Mouse (Mus musculus): ENCODE results near the gene Pcsk5. TPM values are rescaled to one million over a fixed set of nuclear protein-coding genes. Genes with fewer than 3 reads are reported as not detected.
A peak's percentile ranks its signal among the peaks of the same experiment; 100 is the strongest.

Pcsk5 gene
- polyA plus RNA-seq, 1 experiment: 32.8 TPM

DNA sequence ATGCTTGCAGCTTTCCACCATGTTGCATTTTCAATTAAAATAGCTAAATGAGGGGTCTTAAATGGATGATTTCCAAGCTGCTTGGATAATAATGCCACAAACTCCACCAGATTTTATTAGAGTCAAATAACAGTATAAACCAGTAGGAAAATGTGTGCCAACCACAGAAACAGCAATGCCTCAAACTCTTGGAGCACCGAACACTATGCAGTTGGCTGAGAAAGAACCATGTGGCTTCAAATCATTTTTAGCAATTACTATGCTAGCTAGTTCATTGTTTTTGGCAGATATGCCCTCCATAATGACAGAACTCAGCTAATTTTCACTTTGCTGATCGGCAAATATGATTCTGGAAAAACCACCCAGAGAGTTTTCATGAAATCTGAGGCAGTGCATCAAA, 92.1 kb downstream of the Pcsk5 start:
- TF ChIP-seq POLR2A (IDR thresholded peaks at IDR 0.05; ENCODE audit: low read depth, low read length): no peak
- TF ChIP-seq CTCF (IDR thresholded peaks at IDR 0.05; ENCODE audit: extremely low read depth, insufficient read length, insufficient replicate concordance, low read depth, low read length): no peak
- peaks cover 9% of the 10 kb centered on the region for H3K36me3 ChIP-seq (ENCODE audit: control insufficient read depth, insufficient read depth, low read length)
- WGBS: 90% methylated on average over 2 of the region's 2 CpGs
- H3K4me3 ChIP-seq (ENCODE audit: low read depth, low read length): no peak overlapping the region
- H3K27ac ChIP-seq (ENCODE audit: insufficient read depth, low read depth, low read length): peak overlapping the region; percentile 90
- peaks cover 26% of the 10 kb centered on the region for H3K4me1 ChIP-seq (ENCODE audit: control insufficient read depth, insufficient read depth, insufficient read length, low read length)
- no peaks in the 10 kb centered on the region for H3K27me3 ChIP-seq (ENCODE audit: control insufficient read depth, insufficient read depth, low read length)

DNA sequence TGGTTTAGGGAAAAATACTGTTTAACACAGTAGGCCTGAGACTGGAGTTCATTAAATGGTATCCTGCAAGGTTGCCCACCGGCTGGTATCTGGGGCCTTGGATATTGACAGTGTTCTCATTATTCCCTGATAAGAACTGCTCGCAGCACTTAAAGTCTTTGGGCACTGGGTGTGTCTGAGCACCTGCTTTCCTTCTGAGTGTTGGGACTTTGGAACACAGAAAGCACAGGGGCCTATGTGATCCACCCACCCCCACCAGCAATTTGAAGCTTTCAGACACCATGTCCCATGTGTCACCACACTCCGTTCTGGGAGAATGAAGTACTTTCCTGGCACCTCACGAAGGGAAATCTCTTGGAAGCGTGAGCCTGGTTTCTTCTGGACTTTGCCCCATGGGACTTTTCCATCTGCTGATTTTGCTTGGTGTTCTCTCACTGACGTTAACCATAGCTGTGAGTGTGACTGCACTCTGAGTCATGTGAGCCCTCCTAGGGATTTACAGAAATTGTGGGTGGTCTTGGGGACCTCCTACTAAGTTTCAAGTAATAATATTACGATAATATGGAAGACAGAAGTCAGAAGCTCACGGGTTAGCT, 92.9 kb downstream of the Pcsk5 start:
- Histone ChIP-seq H3K4me1 (ENCODE audit: control insufficient read depth, insufficient read depth, insufficient read length, low read length) (peaks cover 31% of the 10 kb centered on the region), H3K36me3 (ENCODE audit: control insufficient read depth, insufficient read depth, low read length) (peaks cover 6% of the 10 kb centered on the region), H3K27me3 (ENCODE audit: control insufficient read depth, insufficient read depth, low read length) (no peaks in the 10 kb centered on the region), H3K4me3 (ENCODE audit: low read depth, low read length) (no peak overlapping the region), H3K27ac (ENCODE audit: insufficient read depth, low read depth, low read length) (peak overlapping the region; percentile 90)
- TF ChIP-seq CTCF (IDR thresholded peaks at IDR 0.05; ENCODE audit: extremely low read depth, insufficient read length, insufficient replicate concordance, low read depth, low read length) (no peak), POLR2A (IDR thresholded peaks at IDR 0.05; ENCODE audit: low read depth, low read length) (no peak)
- WGBS: 23% methylated on average over 8 of the region's 8 CpGs

DNA sequence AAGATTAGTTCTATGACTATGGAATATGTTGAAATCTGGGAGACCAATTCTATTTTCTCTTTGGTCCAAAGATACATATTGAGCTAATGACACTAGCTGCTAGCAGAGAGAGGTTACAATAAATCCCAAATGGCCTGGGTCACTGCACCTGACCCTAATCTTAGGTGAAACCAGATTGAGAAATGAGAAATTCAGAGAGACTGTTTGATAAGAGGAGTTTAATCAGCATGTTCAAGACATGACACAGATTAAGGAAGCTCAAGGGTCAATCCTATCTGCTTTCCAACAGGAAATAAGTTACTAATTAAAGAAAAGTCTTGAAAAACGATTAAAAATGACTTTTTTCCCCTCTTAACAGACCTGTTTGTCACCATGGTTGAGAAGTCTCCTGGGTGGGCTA, 96.0 kb downstream of the Pcsk5 start:
- TF ChIP-seq CTCF (IDR thresholded peaks at IDR 0.05; ENCODE audit: extremely low read depth, insufficient read length, insufficient replicate concordance, low read depth, low read length): no peak
- TF ChIP-seq POLR2A (IDR thresholded peaks at IDR 0.05; ENCODE audit: low read depth, low read length): no peak
- Histone ChIP-seq H3K36me3 (ENCODE audit: control insufficient read depth, insufficient read depth, low read length) (peaks cover 3% of the 10 kb centered on the region; the same call in 1 of the 2 replicates), H3K27ac (ENCODE audit: insufficient read depth, low read depth, low read length) (peak overlapping the region; percentile 68), H3K4me3 (ENCODE audit: low read depth, low read length) (no peak overlapping the region), H3K27me3 (ENCODE audit: control insufficient read depth, insufficient read depth, low read length) (no peaks in the 10 kb centered on the region), H3K4me1 (ENCODE audit: control insufficient read depth, insufficient read depth, insufficient read length, low read length) (peaks cover 28% of the 10 kb centered on the region)
- WGBS: 11% methylated on average over 1 of the region's 1 CpGs

DNA sequence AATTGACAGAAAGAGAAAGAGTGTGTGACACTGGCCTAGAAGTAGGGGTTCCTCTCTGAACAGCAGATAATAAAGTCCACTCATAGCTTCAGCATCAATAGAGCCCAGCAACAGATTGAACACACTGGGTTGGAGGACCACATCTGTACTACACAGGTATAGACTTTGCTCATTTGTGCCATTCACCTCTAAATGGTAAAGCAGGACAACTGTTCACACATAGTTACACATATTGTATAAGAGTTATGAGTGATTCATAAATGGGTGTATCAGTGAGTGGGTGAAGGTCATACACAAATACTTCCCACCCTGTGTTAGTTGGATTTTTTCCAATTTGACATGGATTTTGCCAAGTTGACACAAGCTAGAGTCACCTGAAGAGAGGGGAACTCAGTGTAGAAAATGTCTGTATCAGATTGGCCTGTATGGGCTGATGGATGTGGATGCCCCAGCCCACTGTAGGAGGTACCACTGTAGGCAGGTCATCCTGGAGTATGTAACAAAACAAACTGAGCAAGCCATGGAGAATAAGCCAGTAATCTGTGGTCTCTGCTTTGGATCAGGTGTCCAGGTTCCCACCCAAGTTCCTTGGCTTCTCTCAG, 104.7 kb downstream of the Pcsk5 start:
- no peak overlapping the region for H3K4me3 ChIP-seq (ENCODE audit: low read depth, low read length)
- no peak for TF ChIP-seq POLR2A (IDR thresholded peaks at IDR 0.05; ENCODE audit: low read depth, low read length)
- no peak for TF ChIP-seq CTCF (IDR thresholded peaks at IDR 0.05; ENCODE audit: extremely low read depth, insufficient read length, insufficient replicate concordance, low read depth, low read length)
- no peaks in the 10 kb centered on the region for H3K27me3 ChIP-seq (ENCODE audit: control insufficient read depth, insufficient read depth, low read length)
- peaks cover 8% of the 10 kb centered on the region; the same call in 1 of the 2 replicates for H3K4me1 ChIP-seq (ENCODE audit: control insufficient read depth, insufficient read depth, insufficient read length, low read length)
- H3K27ac ChIP-seq (ENCODE audit: insufficient read depth, low read depth, low read length): peak overlapping the region; percentile 74
- peaks cover 30% of the 10 kb centered on the region for H3K36me3 ChIP-seq (ENCODE audit: control insufficient read depth, insufficient read depth, low read length)

DNA sequence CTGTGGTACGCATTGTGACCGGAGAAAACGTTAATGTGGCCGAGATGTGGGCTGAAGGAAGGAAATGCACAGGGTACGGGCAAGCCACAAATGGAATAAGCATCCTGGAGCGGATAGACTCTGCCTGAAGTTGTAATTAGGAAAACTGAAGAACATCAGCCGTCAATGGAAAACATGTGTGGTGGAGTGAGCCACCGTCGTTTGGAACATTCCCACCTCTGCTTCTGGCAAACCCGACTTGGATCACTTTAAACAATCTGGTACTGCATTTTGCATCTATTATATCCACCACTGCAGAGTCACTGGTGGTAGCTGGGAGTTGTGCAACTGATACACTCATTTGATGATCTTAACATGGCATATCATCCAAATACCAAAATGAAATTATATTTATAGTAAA, 120.4 kb downstream of the Pcsk5 start:
- Histone ChIP-seq H3K36me3 (ENCODE audit: control insufficient read depth, insufficient read depth, low read length) (peaks cover 14% of the 10 kb centered on the region), H3K27ac (ENCODE audit: insufficient read depth, low read depth, low read length) (no peak overlapping the region), H3K27me3 (ENCODE audit: control insufficient read depth, insufficient read depth, low read length) (no peaks in the 10 kb centered on the region), H3K4me1 (ENCODE audit: control insufficient read depth, insufficient read depth, insufficient read length, low read length) (no peaks in the 10 kb centered on the region), H3K4me3 (ENCODE audit: low read depth, low read length) (no peak overlapping the region)
- TF ChIP-seq POLR2A (IDR thresholded peaks at IDR 0.05; ENCODE audit: low read depth, low read length): no peak
- TF ChIP-seq CTCF (IDR thresholded peaks at IDR 0.05; ENCODE audit: extremely low read depth, insufficient read length, insufficient replicate concordance, low read depth, low read length): no peak
- WGBS: 84% methylated on average over 10 of the region's 10 CpGs

DNA sequence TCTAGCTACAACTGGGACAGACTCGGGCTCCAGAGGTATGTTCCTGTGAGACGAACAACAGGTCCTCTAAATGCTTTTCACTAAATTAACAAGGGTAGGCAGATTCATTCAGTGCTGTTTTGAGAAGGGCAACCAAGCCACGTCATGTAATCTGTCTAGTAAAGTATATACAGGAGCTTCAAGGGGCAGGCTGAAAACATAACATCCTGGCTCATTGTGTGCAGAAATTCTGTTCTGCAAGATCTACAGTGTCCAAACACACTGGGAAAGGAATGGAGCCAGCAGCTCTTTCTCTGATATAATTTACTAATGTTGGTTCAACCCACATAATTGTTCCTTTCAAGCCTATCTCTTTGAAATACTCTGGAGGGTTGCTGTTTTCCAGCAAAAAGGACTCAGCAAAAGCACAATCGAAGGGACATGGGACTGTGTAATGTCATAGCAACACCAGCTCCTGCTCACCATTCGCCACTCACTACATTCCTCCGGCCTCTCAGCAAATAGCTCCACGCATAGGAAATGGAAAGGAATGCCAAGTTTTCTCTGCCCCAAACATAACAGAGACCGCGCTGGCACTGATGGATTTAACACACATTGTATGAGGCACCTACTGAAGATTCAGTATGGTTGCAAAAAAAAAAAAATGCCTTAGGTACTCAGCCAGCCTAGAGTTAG, 122.0 kb downstream of the Pcsk5 start:
- WGBS: 86% methylated on average over 9 of the region's 9 CpGs
- no peaks in the 10 kb centered on the region for H3K4me1 ChIP-seq (ENCODE audit: control insufficient read depth, insufficient read depth, insufficient read length, low read length)
- H3K27me3 ChIP-seq (ENCODE audit: control insufficient read depth, insufficient read depth, low read length): no peaks in the 10 kb centered on the region
- H3K4me3 ChIP-seq (ENCODE audit: low read depth, low read length): no peak overlapping the region
- no peak overlapping the region for H3K27ac ChIP-seq (ENCODE audit: insufficient read depth, low read depth, low read length)
- peaks cover 27% of the 10 kb centered on the region for H3K36me3 ChIP-seq (ENCODE audit: control insufficient read depth, insufficient read depth, low read length)
- TF ChIP-seq POLR2A (IDR thresholded peaks at IDR 0.05; ENCODE audit: low read depth, low read length) (no peak), CTCF (IDR thresholded peaks at IDR 0.05; ENCODE audit: extremely low read depth, insufficient read length, insufficient replicate concordance, low read depth, low read length) (no peak)

DNA sequence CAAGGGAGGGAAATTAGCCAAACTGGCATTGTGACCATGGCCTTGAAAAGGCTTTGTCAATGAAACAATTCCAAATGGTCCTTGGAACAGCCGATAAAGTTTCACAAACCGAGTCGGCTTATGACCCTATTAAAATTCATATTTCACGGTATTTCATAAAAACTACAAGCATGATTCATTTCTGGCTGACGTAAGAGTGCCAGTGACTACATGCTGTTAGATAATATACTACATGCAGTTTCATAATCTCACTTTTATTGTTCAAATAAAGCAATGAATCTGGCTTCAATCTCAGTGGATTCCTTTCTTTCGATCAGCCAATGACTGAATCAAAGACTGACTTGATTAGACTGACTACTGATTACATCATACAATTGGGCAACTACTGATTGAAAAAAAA, 145.8 kb downstream of the Pcsk5 start:
- TF ChIP-seq POLR2A (IDR thresholded peaks at IDR 0.05; ENCODE audit: low read depth, low read length) (no peak), CTCF (IDR thresholded peaks at IDR 0.05; ENCODE audit: extremely low read depth, insufficient read length, insufficient replicate concordance, low read depth, low read length) (no peak)
- Histone ChIP-seq H3K36me3 (ENCODE audit: control insufficient read depth, insufficient read depth, low read length) (peaks cover 2% of the 10 kb centered on the region; the same call in 1 of the 2 replicates), H3K4me3 (ENCODE audit: low read depth, low read length) (no peak overlapping the region), H3K27ac (ENCODE audit: insufficient read depth, low read depth, low read length) (no peak overlapping the region), H3K27me3 (ENCODE audit: control insufficient read depth, insufficient read depth, low read length) (no peaks in the 10 kb centered on the region), H3K4me1 (ENCODE audit: control insufficient read depth, insufficient read depth, insufficient read length, low read length) (no peaks in the 10 kb centered on the region)
- WGBS: 79% methylated on average over 6 of the region's 6 CpGs
